Mouse (Mus musculus) limb, embryonic 14.5 days (tissue): ENCODE data around the gene Dck. TPM values are rescaled to one million over a fixed set of nuclear protein-coding genes. Genes with fewer than 3 reads are reported as not detected.
A peak's percentile ranks its signal among the peaks of the same experiment; 100 is the strongest.

ENCODE experiments used
- ATAC-seq: fragments of 200-750 bp; cut with Nextera tagmentation; 2 replicates; pipeline ENCODE4 v1.8.0; 2017; ENCODE audit warnings: low read depth, moderate number of reproducible peaks, moderate TSS enrichment; ENCODE audit not compliant: low FRiP score
- DNase-seq: peaks from one replicate; pipeline ENCODE4 v3.0.0-alpha.2; 2015; ENCODE audit warnings: low spot score
- H3K27ac ChIP-seq: fragments of 300-500 bp; sonication (generic); replicated peaks from 2 replicates; pipeline ENCODE4 v1.5.1; 2014; ENCODE audit warnings: low read depth, mild to moderate bottlenecking, low read length, moderate library complexity, mixed read lengths
- H3K27me3 ChIP-seq: fragments of 300-500 bp; sonication (generic); 2 replicates; pipeline ENCODE4 v1.6.1; 2014; ENCODE audit warnings: low read length, mixed read lengths; ENCODE audit not compliant: control insufficient read depth, insufficient read depth
- H3K36me3 ChIP-seq: fragments of 300-500 bp; sonication (generic); 2 replicates; pipeline ENCODE4 v1.6.1; 2014; ENCODE audit warnings: mild to moderate bottlenecking, low read length, moderate library complexity, mixed read lengths; ENCODE audit not compliant: control insufficient read depth, insufficient read depth
- H3K4me1 ChIP-seq: fragments of 300-500 bp; sonication (generic); 2 replicates; pipeline ENCODE4 v1.6.1; 2014; ENCODE audit warnings: antibody characterized with exemption, low read length, mixed read lengths; ENCODE audit not compliant: control insufficient read depth, insufficient read depth
- H3K4me2 ChIP-seq: fragments of 300-500 bp; sonication (generic); replicated peaks from 2 replicates; pipeline ENCODE4 v1.6.1; 2014; ENCODE audit warnings: low read depth, mild to moderate bottlenecking, low read length, moderate library complexity; ENCODE audit not compliant: severe bottlenecking
- H3K4me3 ChIP-seq: fragments of 300-500 bp; sonication (generic); replicated peaks from 2 replicates; pipeline ENCODE4 v1.5.1; 2014; ENCODE audit warnings: low read length
- H3K9ac ChIP-seq: fragments of 300-500 bp; sonication (generic); 2 replicates; pipeline ENCODE4 v1.6.1; 2014; ENCODE audit warnings: mild to moderate bottlenecking, low read depth, low read length, moderate library complexity; ENCODE audit not compliant: severe bottlenecking
- H3K9me3 ChIP-seq: fragments of 300-500 bp; sonication (generic); 2 replicates; pipeline ENCODE4 v1.6.1; 2016; ENCODE audit warnings: low read length; ENCODE audit not compliant: control insufficient read depth
- POLR2A ChIP-seq: fragments of 200-500 bp; IDR thresholded peaks from 2 replicates; pipeline ENCODE4 v1.8.0; 2012; ENCODE audit warnings: inconsistent platforms, mild to moderate bottlenecking, moderate library complexity, borderline replicate concordance; ENCODE audit not compliant: insufficient read depth, insufficient read length; ENCODE audit errors: extremely low read depth
- WGBS: fragments of 180-500 bp; shearing (Covaris S2); extraction: QIAGEN DNeasy Blood & Tissue Kit; methylation state at CpG from one replicate; pipeline ENCODE4 v1.1.7; 2014; 5-methylcytosine and 5-hydroxymethylcytosine counted together
- polyA plus RNA-seq, 2 experiments: library from polyadenylated mRNA; depleted of rRNA in 1 of 2; stranded (reverse) in 1 of 2; unstranded in 1 of 2; fragments of >200 nt; fragmentation: Nextera tagmentation in 1 of 2; extraction: Ambion mirVana in 1 of 2; gene quantifications; 2 replicates each; pipeline versions ENCODE4 v1.2.1 to v1.2.3; 2012 to 2014

The Dck gene
- polyA plus RNA-seq, 2 experiments: 23.5 to 35.6 TPM

- no peak overlapping the region for H3K4me2 ChIP-seq
- no peak overlapping the region for H3K9ac ChIP-seq
- H3K36me3 ChIP-seq: no peaks in the 10 kb centered on the region
- no peak overlapping the region for H3K27ac ChIP-seq
- DNase-seq: peak; percentile 27
- no peak for ATAC-seq
- no peaks in the 10 kb centered on the region for H3K9me3 ChIP-seq
- WGBS: 41% methylated on average over 10 of the region's 10 CpGs
- H3K27me3 ChIP-seq: no peaks in the 10 kb centered on the region
- no peak for TF ChIP-seq POLR2A
- H3K4me1 ChIP-seq: no peaks in the 10 kb centered on the region
- no peak overlapping the region for H3K4me3 ChIP-seq
These were observed 26.8 kb downstream of the Dck start for GRCm38 (mm10) chr5:88791256-88792245.

- Histone ChIP-seq H3K4me1 (no peaks in the 10 kb centered on the region), H3K36me3 (no peaks in the 10 kb centered on the region), H3K27ac (no peak overlapping the region), H3K9ac (no peak overlapping the region), H3K4me3 (no peak overlapping the region), H3K4me2 (no peak overlapping the region), H3K27me3 (no peaks in the 10 kb centered on the region), H3K9me3 (no peaks in the 10 kb centered on the region)
- no peak for TF ChIP-seq POLR2A
- WGBS: 87% methylated on average over 3 of the region's 3 CpGs
- ATAC-seq (no peak), DNase-seq (no peak)
These were observed 28.9 kb downstream of the Dck start for GRCm38 (mm10) chr5:88793676-88794075.

GRCm38 (mm10) chr5:88795910-88796584 is 31.3 kb downstream of the Dck start:
- Histone ChIP-seq H3K27ac (no peak overlapping the region), H3K36me3 (no peaks in the 10 kb centered on the region), H3K27me3 (no peaks in the 10 kb centered on the region), H3K4me1 (no peaks in the 10 kb centered on the region), H3K4me2 (no peak overlapping the region), H3K9me3 (no peaks in the 10 kb centered on the region), H3K9ac (no peak overlapping the region), H3K4me3 (no peak overlapping the region)
- no peak for DNase-seq
- no peak for ATAC-seq
- no peak for TF ChIP-seq POLR2A
- WGBS: 49% methylated on average over 9 of the region's 9 CpGs

GRCm38 (mm10) chr5:88796588-88796987 is 31.8 kb downstream of the Dck start:
- no peaks in the 10 kb centered on the region for H3K9me3 ChIP-seq
- no peak for DNase-seq
- ATAC-seq: no peak
- H3K9ac ChIP-seq: no peak overlapping the region
- no peaks in the 10 kb centered on the region for H3K4me1 ChIP-seq
- no peak overlapping the region for H3K27ac ChIP-seq
- WGBS: 65% methylated on average over 11 of the region's 11 CpGs
- H3K4me3 ChIP-seq: no peak overlapping the region
- H3K27me3 ChIP-seq: no peaks in the 10 kb centered on the region
- H3K36me3 ChIP-seq: no peaks in the 10 kb centered on the region
- no peak for TF ChIP-seq POLR2A
- H3K4me2 ChIP-seq: no peak overlapping the region

GRCm38 (mm10) chr5:88797121-88797520 is 32.3 kb downstream of the Dck start:
- DNase-seq: no peak

More at GRCm38 (mm10) chr5:88797121-88797520, 32.3 kb downstream of the Dck start:
- WGBS: 77% methylated on average over 6 of the region's 6 CpGs
- Histone ChIP-seq H3K27me3 (no peaks in the 10 kb centered on the region), H3K9ac (no peak overlapping the region), H3K4me3 (no peak overlapping the region), H3K9me3 (no peaks in the 10 kb centered on the region), H3K4me2 (no peak overlapping the region), H3K4me1 (no peaks in the 10 kb centered on the region), H3K27ac (no peak overlapping the region), H3K36me3 (no peaks in the 10 kb centered on the region)
- no peak for TF ChIP-seq POLR2A
- no peak for ATAC-seq
